Mouse (Mus musculus) liver, postnatal 0 days (tissue): ENCODE measurements around the gene Kirrel. TPM values are rescaled to one million over a fixed set of nuclear protein-coding genes. Genes with fewer than 3 reads are reported as not detected.
A peak's percentile ranks its signal among the peaks of the same experiment; 100 is the strongest.

Experiments
- ATAC-seq: fragments of 200-750 bp; cut with Nextera tagmentation; 2 replicates; pipeline ENCODE4 v1.8.0; 2017; ENCODE audit warnings: mild to moderate bottlenecking, moderate library complexity
- DNase-seq: peaks from one replicate; pipeline ENCODE4 v3.0.0-alpha.2; 2016
- H3K27ac ChIP-seq: fragments of 300-500 bp; sonication (generic); 2 replicates; pipeline ENCODE4 v1.5.1; 2014; ENCODE audit warnings: antibody characterized with exemption, moderate library complexity, mild to moderate bottlenecking, low read depth
- H3K27me3 ChIP-seq: fragments of 300-500 bp; sonication (generic); 2 replicates; pipeline ENCODE4 v1.6.1; 2014; ENCODE audit warnings: low read length, control low read depth, mixed read lengths; ENCODE audit not compliant: insufficient read depth
- H3K36me3 ChIP-seq: fragments of 300-500 bp; sonication (generic); replicated peaks from 2 replicates; pipeline ENCODE4 v1.6.1; 2014; ENCODE audit warnings: mild to moderate bottlenecking, control low read depth, low read length, moderate library complexity, mixed read lengths; ENCODE audit not compliant: insufficient read depth
- H3K4me1 ChIP-seq: fragments of 300-500 bp; sonication (generic); 2 replicates; pipeline ENCODE4 v1.6.1; 2014; ENCODE audit warnings: antibody characterized with exemption, mild to moderate bottlenecking, control low read depth; ENCODE audit not compliant: insufficient read depth
- H3K4me2 ChIP-seq: fragments of 300-500 bp; sonication (generic); 2 replicates; pipeline ENCODE4 v1.6.1; 2014; ENCODE audit warnings: low read depth, mild to moderate bottlenecking, low read length, moderate library complexity, mixed read lengths
- H3K4me3 ChIP-seq: fragments of 300-500 bp; sonication (generic); 2 replicates; pipeline ENCODE4 v1.5.1; 2014; ENCODE audit warnings: low read depth, low read length
- H3K9ac ChIP-seq: fragments of 300-500 bp; sonication (generic); replicated peaks from 2 replicates; pipeline ENCODE4 v1.6.1; 2014; ENCODE audit warnings: mild to moderate bottlenecking, moderate library complexity
- H3K9me3 ChIP-seq: fragments of 300-500 bp; sonication (generic); 2 replicates; pipeline ENCODE4 v1.6.1; 2016; ENCODE audit warnings: mild to moderate bottlenecking, control low read depth, low read length, mixed read lengths
- CTCF ChIP-seq: sonication (generic); IDR thresholded peaks from 2 replicates; pipeline ENCODE4 v1.5.1; 2016; ENCODE audit warnings: antibody characterized with exemption, low read depth
- EP300 ChIP-seq: IDR thresholded peaks from 2 replicates; pipeline ENCODE4 v1.6.1; 2016; ENCODE audit warnings: antibody characterized with exemption, low read depth, mild to moderate bottlenecking
- WGBS: fragments of 180-500 bp; shearing (Covaris S2); extraction: QIAGEN DNeasy Blood & Tissue Kit; methylation state at CpG from one replicate; pipeline ENCODE4 v1.1.7; 2014; ENCODE audit not compliant: insufficient replicate concordance; 5-methylcytosine and 5-hydroxymethylcytosine counted together
- polyA plus RNA-seq: library from polyadenylated mRNA; unstranded; fragments of >200 nt; fragmentation: Nextera tagmentation; extraction: Ambion mirVana; gene quantifications from 2 replicates; pipeline ENCODE4 v1.2.1, GENCODE M21; 2015

Kirrel gene
- polyA plus RNA-seq, 1 experiment from 2014 or later: 0.73 TPM

GRCm38 (mm10) chr3:87196637-87197036 is 22.1 kb upstream of the Kirrel start:
- Histone ChIP-seq H3K27ac (no peak overlapping the region), H3K4me1 (no peaks in the 10 kb centered on the region), H3K9me3 (no peaks in the 10 kb centered on the region), H3K9ac (no peak overlapping the region), H3K36me3 (no peaks in the 10 kb centered on the region), H3K4me2 (no peak overlapping the region), H3K27me3 (no peaks in the 10 kb centered on the region), H3K4me3 (no peak overlapping the region)
- ATAC-seq (no peak), DNase-seq (peak; percentile 8)
- no peak for TF ChIP-seq CTCF
- no peak for TF ChIP-seq EP300
- WGBS: 41% methylated on average over 6 of the region's 6 CpGs

- Histone ChIP-seq H3K4me3 (no peak overlapping the region), H3K27me3 (no peaks in the 10 kb centered on the region), H3K9ac (no peak overlapping the region), H3K4me2 (no peak overlapping the region), H3K9me3 (no peaks in the 10 kb centered on the region), H3K36me3 (no peaks in the 10 kb centered on the region), H3K4me1 (no peaks in the 10 kb centered on the region), H3K27ac (no peak overlapping the region)
- TF ChIP-seq CTCF (no peak), EP300 (no peak)
- ATAC-seq (no peak), DNase-seq (no peak)
- 78% methylated on average over 4 of the region's 4 CpGs for WGBS
Measured at GRCm38 (mm10) chr3:87195041-87195440, 20.5 kb upstream of the Kirrel start.

- WGBS: 64% methylated on average over 2 of the region's 2 CpGs
- Histone ChIP-seq H3K27ac (no peak overlapping the region), H3K4me3 (no peak overlapping the region), H3K4me2 (no peak overlapping the region), H3K4me1 (no peaks in the 10 kb centered on the region), H3K36me3 (no peaks in the 10 kb centered on the region), H3K9ac (no peak overlapping the region), H3K27me3 (no peaks in the 10 kb centered on the region), H3K9me3 (no peaks in the 10 kb centered on the region)
- DNase-seq (no peak), ATAC-seq (no peak)
- TF ChIP-seq CTCF (no peak), EP300 (no peak)
Measured at GRCm38 (mm10) chr3:87194591-87194990, 20.0 kb upstream of the Kirrel start.

- H3K9ac ChIP-seq: no peak overlapping the region
- no peak for DNase-seq
- TF ChIP-seq CTCF (no peak), EP300 (no peak)
- no peak overlapping the region for H3K4me3 ChIP-seq
- no peak for ATAC-seq
- H3K36me3 ChIP-seq: no peaks in the 10 kb centered on the region
- H3K9me3 ChIP-seq: no peaks in the 10 kb centered on the region
- no peaks in the 10 kb centered on the region for H3K27me3 ChIP-seq
- no peak overlapping the region for H3K4me2 ChIP-seq
- WGBS: 81% methylated on average over 1 of the region's 1 CpGs
- no peaks in the 10 kb centered on the region for H3K4me1 ChIP-seq
- no peak overlapping the region for H3K27ac ChIP-seq
Measured at GRCm38 (mm10) chr3:87193756-87194155, 19.2 kb upstream of the Kirrel start.

- no peaks in the 10 kb centered on the region for H3K27me3 ChIP-seq
- 57% methylated on average over 6 of the region's 6 CpGs for WGBS
- no peaks in the 10 kb centered on the region for H3K36me3 ChIP-seq
- H3K4me1 ChIP-seq: no peaks in the 10 kb centered on the region
- H3K9ac ChIP-seq: no peak overlapping the region
- DNase-seq (peak; percentile 3), ATAC-seq (no peak)
- no peak overlapping the region for H3K27ac ChIP-seq
- no peaks in the 10 kb centered on the region for H3K9me3 ChIP-seq
- H3K4me3 ChIP-seq: no peak overlapping the region
- H3K4me2 ChIP-seq: no peak overlapping the region
- TF ChIP-seq EP300 (no peak), CTCF (no peak)
Measured at GRCm38 (mm10) chr3:87193352-87193751, 18.8 kb upstream of the Kirrel start.

GRCm38 (mm10) chr3:87176687-87177086 is 2.1 kb upstream of the Kirrel start:
- H3K9ac ChIP-seq: no peak overlapping the region
- peaks cover 5% of the 10 kb centered on the region for H3K4me1 ChIP-seq
- peaks cover 37% of the 10 kb centered on the region for H3K27me3 ChIP-seq
- H3K9me3 ChIP-seq: no peaks in the 10 kb centered on the region
- H3K4me2 ChIP-seq: no peak overlapping the region
- H3K4me3 ChIP-seq: no peak overlapping the region
- no peak for TF ChIP-seq CTCF
- TF ChIP-seq EP300: no peak
- H3K36me3 ChIP-seq: no peaks in the 10 kb centered on the region
- H3K27ac ChIP-seq: no peak overlapping the region
- WGBS: 66% methylated on average over 4 of the region's 4 CpGs
- ATAC-seq (no peak), DNase-seq (no peak)

GRCm38 (mm10) chr3:87175438-87175815 is 880 bp upstream of the Kirrel start:
- H3K27me3 ChIP-seq: peaks cover 42% of the 10 kb centered on the region
- ATAC-seq (no peak), DNase-seq (peak; percentile 13)
- 31% methylated on average over 3 of the region's 3 CpGs for WGBS
- no peak overlapping the region for H3K4me3 ChIP-seq
- H3K36me3 ChIP-seq: no peaks in the 10 kb centered on the region
- no peak overlapping the region for H3K9ac ChIP-seq
- H3K4me2 ChIP-seq: no peak overlapping the region
- peaks cover 5% of the 10 kb centered on the region for H3K4me1 ChIP-seq
- peak; percentile 71 for TF ChIP-seq CTCF
- TF ChIP-seq EP300: no peak
- H3K9me3 ChIP-seq: no peaks in the 10 kb centered on the region
- no peak overlapping the region for H3K27ac ChIP-seq
